Mouse (Mus musculus): ENCODE measurements at regions not wholly inside any gene's neighbourhood (a gene's known extent, or its start where the extent isn't known, plus 50 kb on each side); places are given as distances from the start of the nearest gene placed in this dataset.
"Not testable (repeated sequence)": the region's sequence is repeated elsewhere in the genome, so short reads cannot be mapped to it uniquely, and the experiment has no call there.

DNA sequence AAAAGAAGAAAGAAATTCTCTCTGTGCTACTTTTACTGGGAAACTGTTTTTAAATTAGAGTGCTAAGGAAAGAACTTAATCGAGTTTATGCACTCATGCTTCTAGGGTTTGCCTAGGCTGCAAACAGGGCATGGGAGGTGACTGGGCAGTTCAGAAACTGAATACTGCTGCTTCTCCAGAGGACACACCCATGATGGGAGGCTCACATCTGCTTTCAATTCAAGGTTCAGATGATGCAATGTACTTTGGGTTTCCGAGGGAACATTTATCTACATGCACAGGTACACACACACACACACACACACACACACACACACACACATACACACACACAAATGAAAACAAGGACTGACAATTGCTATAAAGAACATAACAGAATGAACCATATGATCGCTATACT lies 417.4 kb downstream of the Htr7 start:
- no peak for DNase-seq

DNA sequence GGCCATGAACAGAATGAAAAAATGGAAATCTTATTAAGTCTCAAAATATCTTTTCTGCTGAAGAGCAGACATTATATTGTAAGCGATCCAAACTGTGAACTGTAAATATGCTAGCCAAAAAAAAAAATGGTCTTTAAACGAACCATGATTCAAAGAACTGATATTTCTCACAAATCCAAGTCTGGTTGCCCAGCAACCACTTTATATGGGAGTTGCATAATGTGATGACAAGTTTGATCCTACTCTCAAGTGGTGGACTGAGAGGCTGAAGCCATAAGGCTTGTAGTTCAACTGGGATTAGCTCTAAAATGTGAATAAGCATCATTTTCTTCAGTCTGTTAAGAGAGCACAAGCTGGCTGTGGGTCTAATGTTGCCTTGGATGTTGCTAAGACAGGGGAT lies 435.5 kb downstream of the Htr7 start:
- no peak for DNase-seq

GRCm38 (mm10) chr19:35595384-35595783 lies 461.9 kb downstream of the Htr7 start:
- peak; percentile 87 to 90 for DNase-seq

DNA sequence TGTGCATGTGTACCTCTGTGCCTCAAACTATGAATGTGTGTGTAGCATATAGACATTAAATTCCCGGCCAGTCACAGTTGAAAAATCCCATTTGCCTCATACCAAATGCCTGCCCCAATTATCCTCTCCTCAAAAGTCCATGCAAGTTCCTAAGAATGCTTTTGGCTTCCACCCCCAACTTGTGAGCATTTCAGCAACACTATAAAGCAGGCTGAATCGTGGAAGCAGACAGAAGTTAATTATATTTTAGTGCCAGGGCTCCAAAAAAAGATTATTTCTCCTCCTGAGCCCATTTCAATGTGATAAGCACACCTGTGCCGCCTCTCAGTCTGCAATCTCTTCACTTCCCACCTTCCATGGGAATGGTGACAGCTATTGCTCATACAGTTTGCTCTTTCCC lies 481.3 kb downstream of the Htr7 start:
- DNase-seq: no peak

GRCm38 (mm10) chr19:35549381-35549780 lies 507.9 kb downstream of the Htr7 start:
- no peak for DNase-seq

DNA sequence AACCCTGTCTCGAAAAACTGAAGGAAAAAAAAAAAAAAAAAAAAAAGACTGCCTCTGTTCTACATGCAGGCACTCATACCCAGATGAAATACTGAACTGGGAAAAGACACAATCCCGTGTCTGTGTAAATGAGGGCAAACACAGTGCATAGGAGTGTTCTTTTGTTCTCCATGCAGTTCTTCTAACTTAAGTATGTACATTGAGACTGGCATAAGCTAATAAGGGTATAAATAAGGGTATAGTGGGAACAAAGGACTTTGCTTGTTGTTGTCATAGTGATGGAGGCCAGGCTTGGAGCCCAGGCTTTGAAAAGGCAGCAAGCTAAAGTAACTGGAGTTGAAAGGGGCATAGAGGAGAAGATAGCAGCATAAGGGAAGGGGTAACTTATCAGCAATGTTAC lies 520.5 kb downstream of the Htr7 start:
- DNase-seq: no peak

DNA sequence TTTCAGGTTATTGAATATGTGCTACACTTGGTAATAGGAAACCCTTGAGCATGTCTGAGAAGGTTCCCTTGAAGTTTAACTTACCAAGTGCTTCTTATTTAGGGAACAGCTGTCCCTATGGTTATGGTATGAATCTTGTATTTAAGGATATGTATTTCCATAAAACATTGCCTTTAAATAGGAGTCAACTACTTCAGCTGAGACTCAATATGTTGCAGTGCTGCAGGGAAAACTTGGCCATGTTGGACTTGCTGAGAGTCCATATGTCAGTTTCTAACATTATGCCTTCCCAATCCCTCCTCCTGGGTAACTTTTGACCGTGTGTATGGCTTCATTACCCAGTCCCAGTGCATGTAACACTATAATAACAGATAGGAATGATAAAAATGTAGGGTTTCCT lies 528.0 kb downstream of the Htr7 start:
- peak; percentile 21 to 27 for DNase-seq

DNA sequence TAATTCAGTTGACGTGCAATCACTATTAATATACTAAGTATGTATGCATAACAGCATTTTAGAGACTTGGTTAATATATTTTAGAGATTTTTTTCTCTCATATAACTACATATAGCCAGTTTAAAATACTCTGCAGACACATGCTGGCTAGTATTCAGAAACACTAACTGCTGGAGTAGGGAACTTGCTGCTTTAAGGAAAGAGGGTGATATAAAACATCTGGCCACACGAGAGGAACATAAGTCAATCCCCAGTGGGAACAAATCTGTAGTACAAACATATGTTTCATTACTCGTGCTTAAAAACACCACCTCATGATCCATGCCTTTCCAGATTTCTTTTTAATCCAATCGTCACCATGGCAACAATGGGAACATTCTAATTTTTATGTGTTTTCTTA lies 563.6 kb downstream of the Htr7 start:
- no peak for DNase-seq

GRCm38 (mm10) chr19:35491354-35491753 lies 566.0 kb downstream of the Htr7 start:
- DNase-seq: no peak

- DNase-seq: not testable (repeated sequence)
These were observed 563.5 kb downstream of the Kif20b start for GRCm38 (mm10) chr19:35485616-35486015.

GRCm38 (mm10) chr19:35482469-35482868 lies 560.3 kb downstream of the Kif20b start:
- no peak for DNase-seq

DNA sequence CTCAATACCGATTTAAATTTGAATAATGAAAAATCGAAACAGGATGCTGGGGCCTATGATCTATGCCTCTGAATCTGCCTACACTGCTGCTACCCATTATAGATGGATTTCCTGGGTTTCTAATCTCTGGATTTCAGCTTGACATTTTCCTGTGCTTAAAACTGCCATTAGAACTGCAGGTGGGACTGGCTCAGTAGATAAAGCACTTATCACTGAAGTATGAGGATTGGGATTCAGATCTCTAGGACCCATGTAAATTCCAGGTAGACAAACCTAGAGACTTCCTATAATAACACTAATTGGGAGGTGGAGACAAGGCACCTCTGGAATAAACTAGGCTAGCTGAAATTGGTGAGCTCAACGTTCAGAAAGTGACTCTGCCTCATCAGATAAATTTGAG lies 531.8 kb downstream of the Kif20b start:
- no peak for DNase-seq

- DNase-seq: no peak
These were observed 520.3 kb downstream of the Kif20b start for GRCm38 (mm10) chr19:35442466-35442865.

- DNase-seq: no peak
These were observed 515.9 kb downstream of the Kif20b start for GRCm38 (mm10) chr19:35438074-35438473.

All from cerebellum, postnatal 10 days (tissue).